Mouse (Mus musculus): ENCODE measurements around the gene Lrrc52. TPM values are rescaled to one million over a fixed set of nuclear protein-coding genes. Genes with fewer than 3 reads are reported as not detected.

Lrrc52 gene
- not detected in 2 replicates for polyA plus RNA-seq (2014; fragmentation: Nextera tagmentation; extraction: Ambion mirVana)

- no peak for DNase-seq (ENCODE audit: low spot score, missing footprints)
- no peak within 1 kb of the TSS for H3K4me2 ChIP-seq
- WGBS: 54% methylated on average over 9 of the region's 9 CpGs
- no peaks in the 10 kb centered on the region for H3K4me1 ChIP-seq (ENCODE audit: control insufficient read depth, insufficient read depth, low read length)
- H3K4me3 ChIP-seq (ENCODE audit: low read depth, low read length): no peak within 1 kb of the TSS
- no peak within 1 kb of the TSS for H3K9ac ChIP-seq (ENCODE audit: low read length)
- no peak within 1 kb of the TSS for H3K27ac ChIP-seq (ENCODE audit: low read depth, low read length)
- no peaks in the 10 kb centered on the region for H3K9me3 ChIP-seq (ENCODE audit: control insufficient read depth, low read length)
- no peaks in the 10 kb centered on the region for H3K36me3 ChIP-seq (ENCODE audit: control insufficient read depth, insufficient read depth, low read length)
- ATAC-seq (ENCODE audit: low FRiP score): no peak
- H3K27me3 ChIP-seq (ENCODE audit: control insufficient read depth, insufficient read depth, low read length): no peaks in the 10 kb centered on the region
These were observed at the start of gene Lrrc52 for GRCm38 (mm10) chr1:167466765-167467426. Lrrc52 (minus strand) TSS chr1:167466780.

- Histone ChIP-seq H3K27ac (ENCODE audit: low read depth, low read length) (no peak overlapping the region), H3K4me2 (no peak overlapping the region), H3K4me1 (ENCODE audit: control insufficient read depth, insufficient read depth, low read length) (no peaks in the 10 kb centered on the region), H3K36me3 (ENCODE audit: control insufficient read depth, insufficient read depth, low read length) (no peaks in the 10 kb centered on the region), H3K9ac (ENCODE audit: low read length) (no peak overlapping the region), H3K4me3 (ENCODE audit: low read depth, low read length) (no peak overlapping the region), H3K9me3 (ENCODE audit: control insufficient read depth, low read length) (no peaks in the 10 kb centered on the region), H3K27me3 (ENCODE audit: control insufficient read depth, insufficient read depth, low read length) (no peaks in the 10 kb centered on the region)
- 88% methylated on average over 9 of the region's 9 CpGs for WGBS
- ATAC-seq (ENCODE audit: low FRiP score) (no peak), DNase-seq (ENCODE audit: low spot score, missing footprints) (no peak)
These were observed 45.0 kb upstream of the Lrrc52 start for GRCm38 (mm10) chr1:167511621-167512020.

DNA sequence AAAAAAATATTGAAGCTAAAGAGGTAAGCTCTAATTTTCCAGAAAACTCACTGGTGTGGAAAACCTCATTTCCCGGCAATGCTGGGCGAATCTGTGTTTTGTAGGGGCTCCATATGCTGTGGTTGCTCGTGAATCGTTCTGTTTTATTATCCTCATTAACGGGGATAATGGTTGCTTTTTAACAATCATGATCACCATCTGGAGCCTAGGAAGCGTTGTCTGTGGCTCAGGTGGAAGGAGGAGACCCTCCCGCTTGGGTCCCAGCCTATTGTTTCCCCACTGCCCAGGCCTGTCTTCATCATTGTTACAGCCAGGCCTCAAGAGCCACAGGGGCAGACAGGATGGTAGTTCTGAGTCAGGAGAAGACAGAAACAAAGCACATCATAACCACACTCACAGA is 39.5 kb upstream of the Lrrc52 start:
- no peak for DNase-seq (ENCODE audit: low spot score, missing footprints)
- no peak overlapping the region for H3K27ac ChIP-seq (ENCODE audit: low read depth, low read length)
- WGBS: 77% methylated on average over 7 of the region's 7 CpGs
- H3K4me1 ChIP-seq (ENCODE audit: control insufficient read depth, insufficient read depth, low read length): no peaks in the 10 kb centered on the region
- H3K9me3 ChIP-seq (ENCODE audit: control insufficient read depth, low read length): no peaks in the 10 kb centered on the region
- H3K27me3 ChIP-seq (ENCODE audit: control insufficient read depth, insufficient read depth, low read length): no peaks in the 10 kb centered on the region
- no peak overlapping the region for H3K4me3 ChIP-seq (ENCODE audit: low read depth, low read length)
- ATAC-seq (ENCODE audit: low FRiP score): no peak
- H3K4me2 ChIP-seq: no peak overlapping the region
- no peaks in the 10 kb centered on the region for H3K36me3 ChIP-seq (ENCODE audit: control insufficient read depth, insufficient read depth, low read length)
- no peak overlapping the region for H3K9ac ChIP-seq (ENCODE audit: low read length)

DNA sequence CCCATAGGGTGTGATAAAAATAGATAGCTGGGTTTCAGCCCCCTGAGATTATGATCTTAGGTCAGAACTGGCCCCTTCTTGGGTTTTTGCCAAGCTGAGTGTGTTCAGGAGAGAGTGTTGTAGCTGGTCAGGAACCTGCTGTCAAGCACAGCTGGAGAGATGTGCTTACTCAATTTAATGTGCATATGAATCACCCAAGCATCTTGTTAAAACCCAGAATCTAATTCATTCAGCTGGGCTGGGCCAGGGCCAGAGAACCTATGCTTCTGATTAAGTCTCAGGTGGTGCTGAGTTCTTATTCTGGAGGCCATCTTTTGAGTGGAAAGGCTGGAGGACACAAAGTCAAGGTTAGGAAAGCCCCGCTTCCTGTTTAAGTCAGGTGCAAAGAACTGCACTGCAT is 38.8 kb upstream of the Lrrc52 start:
- Histone ChIP-seq H3K9ac (ENCODE audit: low read length) (no peak overlapping the region), H3K9me3 (ENCODE audit: control insufficient read depth, low read length) (no peaks in the 10 kb centered on the region), H3K27me3 (ENCODE audit: control insufficient read depth, insufficient read depth, low read length) (no peaks in the 10 kb centered on the region), H3K4me2 (no peak overlapping the region), H3K27ac (ENCODE audit: low read depth, low read length) (no peak overlapping the region), H3K4me1 (ENCODE audit: control insufficient read depth, insufficient read depth, low read length) (no peaks in the 10 kb centered on the region), H3K36me3 (ENCODE audit: control insufficient read depth, insufficient read depth, low read length) (no peaks in the 10 kb centered on the region), H3K4me3 (ENCODE audit: low read depth, low read length) (no peak overlapping the region)
- DNase-seq (ENCODE audit: low spot score, missing footprints) (no peak), ATAC-seq (ENCODE audit: low FRiP score) (no peak)
- 92% methylated on average over 1 of the region's 1 CpGs for WGBS

GRCm38 (mm10) chr1:167499097-167499850 is 32.7 kb upstream of the Lrrc52 start:
- DNase-seq (ENCODE audit: low spot score, missing footprints) (no peak), ATAC-seq (ENCODE audit: low FRiP score) (no peak)
- Histone ChIP-seq H3K36me3 (ENCODE audit: control insufficient read depth, insufficient read depth, low read length) (no peaks in the 10 kb centered on the region), H3K9me3 (ENCODE audit: control insufficient read depth, low read length) (no peaks in the 10 kb centered on the region), H3K9ac (ENCODE audit: low read length) (no peak overlapping the region), H3K4me2 (no peak overlapping the region), H3K4me1 (ENCODE audit: control insufficient read depth, insufficient read depth, low read length) (no peaks in the 10 kb centered on the region), H3K27ac (ENCODE audit: low read depth, low read length) (no peak overlapping the region), H3K4me3 (ENCODE audit: low read depth, low read length) (no peak overlapping the region), H3K27me3 (ENCODE audit: control insufficient read depth, insufficient read depth, low read length) (no peaks in the 10 kb centered on the region)
- whole genome bisulfite sequencing: 82% methylated on average over 12 of the region's 12 CpGs

DNA sequence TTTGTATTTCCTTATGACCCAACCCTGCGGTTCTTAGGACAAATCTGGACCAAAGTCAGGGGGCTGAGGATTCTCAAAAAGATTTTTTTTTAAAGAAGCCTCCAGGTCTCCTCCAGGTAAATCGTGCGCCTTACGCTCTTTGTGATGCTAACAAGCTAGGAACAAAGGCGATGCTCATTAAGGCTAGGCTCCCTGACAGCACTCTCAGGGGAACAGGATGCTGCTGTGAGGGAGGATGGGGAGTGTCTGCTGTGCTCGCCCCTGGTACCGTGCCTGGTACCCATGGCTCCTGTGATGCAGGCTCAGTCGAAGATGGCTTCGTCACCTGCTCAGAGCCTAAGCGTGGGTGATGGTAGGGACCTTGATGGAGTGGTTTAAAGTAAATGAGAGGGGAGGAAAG is 31.4 kb upstream of the Lrrc52 start:
- no peaks in the 10 kb centered on the region for H3K27me3 ChIP-seq (ENCODE audit: control insufficient read depth, insufficient read depth, low read length)
- no peaks in the 10 kb centered on the region for H3K36me3 ChIP-seq (ENCODE audit: control insufficient read depth, insufficient read depth, low read length)
- no peak for ATAC-seq (ENCODE audit: low FRiP score)
- H3K9me3 ChIP-seq (ENCODE audit: control insufficient read depth, low read length): no peaks in the 10 kb centered on the region
- no peak overlapping the region for H3K27ac ChIP-seq (ENCODE audit: low read depth, low read length)
- no peak overlapping the region for H3K9ac ChIP-seq (ENCODE audit: low read length)
- DNase-seq (ENCODE audit: low spot score, missing footprints): no peak
- WGBS: 18% methylated on average over 10 of the region's 10 CpGs
- H3K4me3 ChIP-seq (ENCODE audit: low read depth, low read length): no peak overlapping the region
- no peaks in the 10 kb centered on the region for H3K4me1 ChIP-seq (ENCODE audit: control insufficient read depth, insufficient read depth, low read length)
- no peak overlapping the region for H3K4me2 ChIP-seq

GRCm38 (mm10) chr1:167497560-167497959 is 31.0 kb upstream of the Lrrc52 start:
- no peak for ATAC-seq (ENCODE audit: low FRiP score)
- 49% methylated on average over 3 of the region's 3 CpGs for WGBS

DNA sequence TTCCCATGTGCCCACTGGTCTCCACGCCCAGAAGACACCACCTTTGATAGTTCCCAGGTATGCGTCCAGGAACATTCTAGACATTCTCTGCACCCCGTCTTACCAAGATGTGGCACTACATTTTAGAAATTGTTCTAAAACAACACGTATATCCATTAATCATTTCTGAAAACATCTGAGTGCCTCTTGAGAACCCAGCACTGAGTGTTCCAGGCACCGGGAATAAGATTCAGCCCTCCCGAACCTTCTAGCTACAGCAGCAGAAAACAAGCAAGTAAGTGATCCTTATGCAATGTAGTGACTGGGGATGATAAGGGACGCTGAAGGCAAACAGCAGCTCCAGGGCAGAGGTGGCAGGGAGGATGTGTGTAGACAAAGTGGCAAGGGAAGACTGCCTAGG is 24.9 kb upstream of the Lrrc52 start:
- no peaks in the 10 kb centered on the region for H3K4me1 ChIP-seq (ENCODE audit: control insufficient read depth, insufficient read depth, low read length)
- 90% methylated on average over 7 of the region's 7 CpGs for WGBS

More at GRCm38 (mm10) chr1:167497560-167497959, 31.0 kb upstream of the Lrrc52 start:
- no peak overlapping the region for H3K27ac ChIP-seq (ENCODE audit: low read depth, low read length)
- H3K27me3 ChIP-seq (ENCODE audit: control insufficient read depth, insufficient read depth, low read length): no peaks in the 10 kb centered on the region
- no peak overlapping the region for H3K9ac ChIP-seq (ENCODE audit: low read length)
- H3K4me3 ChIP-seq (ENCODE audit: low read depth, low read length): no peak overlapping the region
- no peaks in the 10 kb centered on the region for H3K9me3 ChIP-seq (ENCODE audit: control insufficient read depth, low read length)
- DNase-seq (ENCODE audit: low spot score, missing footprints): no peak
- H3K36me3 ChIP-seq (ENCODE audit: control insufficient read depth, insufficient read depth, low read length): no peaks in the 10 kb centered on the region
- no peaks in the 10 kb centered on the region for H3K4me1 ChIP-seq (ENCODE audit: control insufficient read depth, insufficient read depth, low read length)
- no peak overlapping the region for H3K4me2 ChIP-seq

DNA sequence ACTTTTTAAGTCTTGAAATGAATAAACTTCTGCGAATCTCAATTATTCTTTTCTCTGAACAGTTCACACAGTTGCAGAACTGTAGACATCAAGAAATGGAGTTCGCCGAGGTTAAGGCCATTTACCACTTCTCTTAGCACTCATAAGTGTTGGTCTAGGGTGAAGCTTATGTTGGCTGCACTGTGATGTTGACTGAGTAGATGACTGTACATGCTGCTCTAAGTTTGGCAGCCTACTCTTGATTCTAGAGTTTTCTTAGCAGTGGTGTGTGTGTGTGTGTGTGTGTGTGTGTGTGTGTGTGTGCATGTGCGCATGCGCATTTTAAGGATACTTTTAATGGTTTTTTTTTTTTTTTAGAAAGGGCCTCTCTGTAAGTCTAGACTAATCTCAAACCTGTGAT is 21.4 kb upstream of the Lrrc52 start:
- Histone ChIP-seq H3K36me3 (ENCODE audit: control insufficient read depth, insufficient read depth, low read length) (no peaks in the 10 kb centered on the region), H3K4me1 (ENCODE audit: control insufficient read depth, insufficient read depth, low read length) (no peaks in the 10 kb centered on the region), H3K27me3 (ENCODE audit: control insufficient read depth, insufficient read depth, low read length) (no peaks in the 10 kb centered on the region), H3K27ac (ENCODE audit: low read depth, low read length) (no peak overlapping the region), H3K9ac (ENCODE audit: low read length) (no peak overlapping the region), H3K4me2 (no peak overlapping the region), H3K4me3 (ENCODE audit: low read depth, low read length) (no peak overlapping the region), H3K9me3 (ENCODE audit: control insufficient read depth, low read length) (no peaks in the 10 kb centered on the region)
- DNase-seq (ENCODE audit: low spot score, missing footprints) (no peak), ATAC-seq (ENCODE audit: low FRiP score) (no peak)
- 89% methylated on average over 5 of the region's 5 CpGs for WGBS

More for the DNA sequence above, 24.9 kb upstream of the Lrrc52 start:
- Histone ChIP-seq H3K4me3 (ENCODE audit: low read depth, low read length) (no peak overlapping the region), H3K36me3 (ENCODE audit: control insufficient read depth, insufficient read depth, low read length) (no peaks in the 10 kb centered on the region), H3K9me3 (ENCODE audit: control insufficient read depth, low read length) (no peaks in the 10 kb centered on the region), H3K27me3 (ENCODE audit: control insufficient read depth, insufficient read depth, low read length) (no peaks in the 10 kb centered on the region), H3K27ac (ENCODE audit: low read depth, low read length) (no peak overlapping the region), H3K4me2 (no peak overlapping the region), H3K9ac (ENCODE audit: low read length) (no peak overlapping the region)
- DNase-seq (ENCODE audit: low spot score, missing footprints) (no peak), ATAC-seq (ENCODE audit: low FRiP score) (no peak)
